Mouse (Mus musculus): Measurements from ENCODE around the gene Bmp5.

Bmp5 gene

DNA sequence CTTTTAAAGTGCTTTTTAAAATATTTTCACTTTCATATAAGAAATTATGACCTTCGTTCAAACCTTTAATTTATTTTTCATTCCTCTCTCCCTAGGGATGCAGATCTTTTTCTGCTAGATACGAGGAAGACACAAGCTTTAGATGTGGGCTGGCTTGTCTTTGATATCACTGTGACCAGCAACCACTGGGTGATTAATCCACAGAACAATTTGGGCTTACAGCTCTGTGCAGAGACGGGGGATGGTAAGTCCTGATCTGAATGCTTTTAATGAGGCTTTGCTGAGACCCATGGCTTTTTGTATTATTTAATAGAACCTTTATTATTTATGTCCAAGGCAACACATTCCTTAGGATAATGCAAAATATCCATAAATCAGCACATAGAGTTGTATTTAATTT, 64.3 kb downstream of the Bmp5 start:
- no peak for DNase-seq (ENCODE audit: low read depth, low spot score)

DNA sequence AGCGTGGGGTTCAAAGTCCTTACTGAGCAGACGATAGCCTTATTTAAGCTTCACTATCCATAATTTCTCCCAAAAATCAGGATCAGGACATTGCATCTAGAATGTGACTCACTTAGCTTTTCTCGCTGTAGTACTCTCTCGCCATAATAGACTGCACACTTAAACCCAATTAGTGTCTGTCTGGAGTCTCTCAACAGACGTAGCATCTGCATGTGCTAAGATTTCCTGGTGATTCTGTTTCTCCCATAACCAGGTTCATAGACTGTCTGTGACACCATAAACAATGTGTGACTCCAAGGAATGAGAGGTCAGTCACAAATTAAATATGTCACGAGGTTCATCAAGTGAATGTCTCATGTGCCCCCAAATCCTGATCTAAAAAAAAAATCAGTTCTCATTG, 65.7 kb downstream of the Bmp5 start:
- DNase-seq (ENCODE audit: low read depth, low spot score), result no peak

DNA sequence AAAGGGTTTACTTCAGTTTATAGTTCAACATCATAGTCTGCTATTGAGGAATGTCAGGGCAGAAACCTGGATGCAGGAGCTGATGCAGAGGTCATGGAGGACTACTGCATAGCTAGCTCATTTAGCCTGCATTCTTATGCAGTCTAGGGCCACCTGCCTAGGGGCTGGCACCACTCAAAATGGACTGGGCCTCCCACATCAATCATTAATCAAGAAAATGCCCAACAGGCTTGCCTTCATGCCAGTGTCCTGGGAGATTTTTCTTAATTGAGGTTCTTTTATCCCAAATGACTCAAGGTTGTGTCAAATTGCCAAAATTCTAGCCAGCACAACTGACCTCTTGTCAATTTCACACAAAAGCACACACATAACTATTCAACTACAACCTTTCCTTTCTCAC, 70.8 kb downstream of the Bmp5 start:
- DNase-seq (ENCODE audit: low read depth, low spot score), result no peak

DNA sequence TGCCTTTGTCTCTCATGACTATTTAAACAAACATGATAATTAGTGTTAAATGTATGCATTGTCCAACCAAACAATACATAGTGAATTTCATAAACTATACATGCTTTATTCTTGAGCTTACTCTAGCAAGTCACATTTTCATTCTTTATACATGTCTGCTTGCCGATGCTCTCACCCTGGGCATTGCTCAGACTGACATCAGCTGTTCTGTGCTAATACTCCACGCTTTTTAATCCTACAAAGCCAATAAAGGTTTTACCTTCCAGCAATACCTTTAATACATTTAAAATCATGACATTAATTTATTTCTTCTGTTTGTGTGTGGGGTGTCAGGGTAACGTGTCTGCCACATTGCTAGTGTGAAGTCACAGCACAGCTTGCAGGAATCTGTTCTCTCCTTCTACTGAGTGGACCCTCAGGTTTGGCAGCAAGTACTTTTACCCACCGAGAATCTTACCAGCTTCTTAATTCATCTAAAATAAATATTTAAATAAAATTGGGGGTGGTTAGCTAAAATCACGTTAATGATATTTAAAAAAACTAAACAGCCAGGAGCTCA, 75.6 kb downstream of the Bmp5 start:
- no peak for DNase-seq (ENCODE audit: low read depth, low spot score)

DNA sequence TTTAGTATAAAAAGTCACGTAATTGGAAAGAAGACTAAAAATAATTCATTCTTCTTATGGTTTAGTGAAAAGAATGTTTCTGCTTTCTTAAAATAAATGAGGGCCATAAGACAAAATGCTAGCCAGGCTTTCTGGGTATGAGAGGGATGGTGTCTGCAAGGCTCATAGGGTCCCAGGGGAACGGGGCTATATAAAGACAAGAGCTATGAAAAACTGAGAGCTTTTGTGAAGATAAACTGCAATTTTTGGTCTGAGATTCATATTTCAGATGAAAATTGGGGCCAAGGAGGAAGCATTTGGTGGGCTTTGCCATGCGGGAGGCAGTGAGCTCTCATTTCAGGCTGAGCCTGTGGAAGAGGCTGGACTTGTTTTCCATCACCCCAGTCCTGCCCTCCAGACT, 83.0 kb downstream of the Bmp5 start:
- no peak for DNase-seq (ENCODE audit: low read depth, low spot score)

DNA sequence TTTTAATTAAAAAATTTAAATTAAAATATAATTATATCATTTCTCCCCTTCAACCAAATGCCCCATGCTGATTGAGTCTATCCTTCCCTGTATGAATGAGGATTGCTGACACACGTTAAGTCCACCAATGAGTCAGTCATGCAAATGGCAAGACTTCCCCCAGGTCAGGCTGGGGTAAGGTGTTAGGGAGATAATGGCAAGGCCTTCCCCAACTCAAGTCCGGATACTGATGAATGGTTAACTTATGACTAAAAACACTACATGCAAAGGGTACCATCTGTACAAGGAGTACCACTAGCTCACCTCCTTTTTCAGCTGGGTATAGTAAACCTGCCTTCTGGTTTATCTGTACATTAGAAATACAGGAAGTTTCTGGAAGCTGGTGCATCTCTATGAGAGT, 83.8 kb downstream of the Bmp5 start:
- DNase-seq (ENCODE audit: low read depth, low spot score), result no peak

DNA sequence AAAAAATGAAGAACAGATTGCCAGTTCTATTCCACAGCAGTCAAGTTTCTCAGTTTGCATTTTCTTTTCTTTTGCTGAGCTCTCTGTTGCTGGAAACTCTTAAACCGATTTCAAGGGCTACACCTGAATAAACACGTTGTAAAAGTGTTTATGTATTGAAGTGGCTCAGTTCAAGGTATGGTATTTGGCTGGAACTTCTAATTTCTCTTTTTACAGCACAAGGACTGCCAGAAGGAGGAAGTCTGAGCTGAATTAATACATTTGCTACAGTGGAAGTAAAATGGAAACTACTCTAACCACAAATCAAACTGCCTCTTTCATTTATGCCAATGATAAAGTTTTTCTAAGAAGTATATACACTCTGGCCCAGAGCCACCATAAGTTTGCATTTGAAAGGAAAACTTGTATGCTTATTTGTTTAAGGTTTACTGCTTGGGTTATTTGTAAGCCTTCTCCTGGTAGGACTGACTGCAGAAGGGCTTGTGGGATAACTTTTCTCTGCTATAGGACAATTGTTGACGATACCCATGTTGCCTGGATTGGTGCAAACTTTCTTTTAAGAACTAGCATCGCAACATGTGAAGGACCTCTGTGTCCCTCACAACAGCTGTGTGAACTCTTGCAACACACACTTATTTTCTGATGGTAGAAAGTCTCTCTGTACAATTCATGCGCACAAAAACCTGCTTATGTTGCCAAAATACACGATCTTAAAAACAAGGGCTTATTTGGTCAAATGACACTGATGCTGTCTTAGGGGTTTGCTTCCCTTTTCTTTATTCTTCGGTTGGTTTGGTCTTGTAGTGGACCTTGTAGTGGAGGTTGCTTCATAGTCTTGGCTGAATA, 95.4 kb downstream of the Bmp5 start:
- DNase-seq (ENCODE audit: low read depth, low spot score), result no peak

DNA sequence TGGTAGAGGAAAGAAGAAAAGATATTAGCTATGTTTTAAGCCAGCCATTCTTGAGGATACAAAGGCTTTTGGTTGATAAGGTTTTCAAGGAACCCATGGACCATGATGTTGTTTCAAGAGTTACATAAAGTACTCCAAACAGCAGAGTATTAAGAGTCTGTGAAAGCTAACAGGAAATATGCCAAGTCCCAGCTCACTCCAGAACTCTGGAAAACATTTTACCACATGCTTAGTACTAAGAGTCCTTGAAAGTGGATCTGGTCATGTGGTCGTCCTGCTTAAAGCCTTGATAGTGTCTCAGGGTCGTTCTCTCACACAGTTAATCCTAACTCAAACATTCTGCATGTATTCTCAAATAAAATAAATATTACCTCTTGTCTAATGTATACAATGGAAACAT, 101.2 kb downstream of the Bmp5 start:
- no peak for DNase-seq (ENCODE audit: low read depth, low spot score)

DNA sequence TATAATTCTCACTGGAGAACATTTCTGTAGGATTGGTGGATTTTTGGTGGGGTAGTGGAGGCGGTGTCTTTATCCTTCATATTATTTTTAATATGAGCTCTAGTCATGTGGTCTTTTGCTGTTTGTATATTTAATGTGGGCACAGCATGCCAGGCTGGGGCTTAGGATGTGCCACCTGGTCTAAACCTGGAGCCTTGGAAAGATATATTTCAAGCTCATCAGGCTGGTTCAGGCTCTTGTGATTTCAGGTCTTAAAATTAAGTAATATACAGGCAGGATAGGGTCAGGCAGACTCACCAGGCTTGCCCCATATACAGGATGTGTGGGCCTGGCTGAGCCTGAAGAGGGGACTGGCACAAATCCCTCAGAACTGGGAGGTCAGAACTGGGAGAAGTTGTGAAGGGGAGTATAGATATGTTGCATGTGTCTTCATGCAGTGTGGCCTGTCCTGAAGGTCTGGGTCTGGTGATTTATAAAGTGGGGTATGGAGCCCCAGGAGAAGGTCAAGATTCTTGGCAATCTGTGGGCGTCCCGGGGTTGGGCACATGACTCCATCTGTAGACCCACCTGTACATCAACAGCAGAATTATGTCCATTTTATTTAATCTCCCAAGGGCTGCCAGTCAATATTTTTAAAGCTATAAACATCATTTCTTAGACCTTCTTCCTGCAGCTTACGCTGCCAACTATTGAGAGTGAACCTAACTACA, 108.5 kb downstream of the Bmp5 start:
- DNase-seq (ENCODE audit: low read depth, low spot score), result no peak

DNA sequence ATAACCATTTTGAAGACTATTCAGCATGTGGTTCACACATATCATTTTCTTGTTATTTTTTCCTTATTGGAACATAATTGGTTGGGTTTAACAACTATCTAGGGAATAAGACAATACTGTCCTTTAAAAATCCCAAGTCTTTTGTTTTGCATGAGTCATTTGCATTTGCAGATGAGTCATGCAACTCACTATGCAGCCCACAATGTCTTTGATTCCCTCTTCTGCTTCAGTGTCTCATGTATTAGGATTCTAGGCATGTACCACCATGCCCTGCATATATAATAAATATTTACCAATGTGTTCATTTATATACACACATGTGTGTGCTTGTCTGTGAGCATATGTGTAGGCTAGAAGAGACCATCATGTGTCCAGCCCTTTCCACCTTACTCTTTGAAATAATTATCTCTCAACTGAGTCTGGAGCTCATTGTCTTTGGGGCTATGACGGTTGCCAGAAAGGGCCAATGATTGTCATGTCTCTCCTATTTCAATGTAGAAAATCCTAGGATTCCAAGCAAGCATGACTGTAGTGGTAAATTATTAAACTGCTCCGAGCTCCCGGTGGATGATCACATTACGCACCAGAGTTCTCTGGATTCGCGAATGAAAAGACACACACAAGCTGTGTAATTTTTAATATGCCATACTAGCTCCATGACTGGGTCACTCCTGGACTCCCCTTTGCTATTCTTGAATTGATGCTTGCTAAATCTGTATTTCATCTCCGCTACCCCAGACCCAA, 111.8 kb downstream of the Bmp5 start:
- no peak for DNase-seq (ENCODE audit: low read depth, low spot score)

DNA sequence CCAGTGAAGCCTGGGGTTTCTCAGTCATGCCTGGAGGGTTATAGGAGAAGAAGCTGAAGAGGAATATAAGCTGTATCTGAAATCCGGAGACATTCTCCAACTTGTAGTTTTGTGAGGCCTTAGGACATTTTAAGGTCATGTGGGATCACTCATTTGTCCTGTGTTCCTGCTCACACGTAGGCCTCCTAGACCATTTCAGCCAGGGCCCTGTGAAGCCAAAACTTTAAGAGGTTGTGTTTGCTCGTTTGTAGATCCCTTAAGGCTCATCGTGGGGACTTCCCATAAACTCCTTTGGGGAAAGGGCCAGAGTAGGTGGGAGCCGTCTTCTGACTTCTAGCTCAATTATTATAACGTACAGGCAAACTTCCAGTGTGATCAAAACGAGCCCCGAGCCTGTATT, 121.8 kb downstream of the Bmp5 start:
- no peak for DNase-seq (ENCODE audit: low read depth, low spot score)

DNA sequence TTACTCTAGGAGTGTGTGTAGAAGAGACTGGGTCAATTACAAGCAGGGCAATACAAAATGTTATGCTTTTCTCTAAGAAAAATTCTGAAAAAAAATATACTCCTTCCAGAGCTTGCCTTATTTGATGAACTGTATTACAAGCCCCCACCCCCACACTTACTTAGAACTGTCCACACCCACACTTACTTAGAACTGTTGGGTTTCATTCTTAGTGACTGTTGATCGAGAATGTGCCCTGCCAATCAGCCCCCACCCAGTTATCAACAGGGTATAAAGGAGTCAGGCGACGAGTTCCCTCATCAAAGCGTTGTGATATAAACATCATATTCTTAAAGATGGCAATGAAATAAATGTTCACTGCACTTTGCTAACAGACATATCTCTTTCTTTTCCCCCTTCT, 122.9 kb downstream of the Bmp5 start:
- DNase-seq (ENCODE audit: low read depth, low spot score), result no peak

DNA sequence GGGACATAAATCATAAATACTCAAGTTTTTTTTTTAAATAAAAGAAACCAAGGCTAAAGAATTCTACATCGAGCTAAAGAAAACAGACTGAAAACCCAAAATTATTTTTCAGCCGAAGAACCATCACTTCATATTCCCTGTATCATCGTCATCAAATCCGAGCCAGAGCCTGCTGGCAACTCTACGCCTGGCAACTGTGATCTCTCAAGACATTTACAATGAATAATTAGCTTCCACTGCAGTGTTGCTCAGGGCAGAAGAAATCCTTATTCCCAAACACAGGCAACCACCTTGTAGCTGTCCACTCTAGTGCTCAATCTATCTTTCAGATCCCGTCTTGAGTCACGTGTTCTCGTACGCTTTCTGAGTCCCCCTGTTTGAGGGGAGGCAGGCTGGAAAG, 126.1 kb downstream of the Bmp5 start:
- DNase-seq (ENCODE audit: low read depth, low spot score), result no peak

DNA sequence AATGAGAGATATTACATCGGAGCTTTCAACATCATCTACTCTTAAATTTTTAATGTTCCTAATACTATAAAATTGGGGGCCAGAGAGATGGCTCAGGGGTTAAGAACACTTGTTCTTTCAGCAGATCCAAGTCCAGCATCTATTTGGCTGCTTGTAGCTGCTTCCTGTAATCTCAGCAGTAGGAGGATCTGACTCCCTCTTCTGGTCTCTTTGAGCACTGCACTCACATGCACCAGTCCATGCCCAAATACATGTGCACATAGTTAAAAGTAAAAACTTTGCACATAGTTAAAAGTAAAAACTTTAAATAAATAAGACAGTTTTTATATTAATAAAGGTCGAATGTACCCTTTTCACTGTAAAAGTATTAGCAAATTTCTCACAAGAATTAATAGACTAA, 130.3 kb downstream of the Bmp5 start:
- DNase-seq (ENCODE audit: low read depth, low spot score), result no peak

DNA sequence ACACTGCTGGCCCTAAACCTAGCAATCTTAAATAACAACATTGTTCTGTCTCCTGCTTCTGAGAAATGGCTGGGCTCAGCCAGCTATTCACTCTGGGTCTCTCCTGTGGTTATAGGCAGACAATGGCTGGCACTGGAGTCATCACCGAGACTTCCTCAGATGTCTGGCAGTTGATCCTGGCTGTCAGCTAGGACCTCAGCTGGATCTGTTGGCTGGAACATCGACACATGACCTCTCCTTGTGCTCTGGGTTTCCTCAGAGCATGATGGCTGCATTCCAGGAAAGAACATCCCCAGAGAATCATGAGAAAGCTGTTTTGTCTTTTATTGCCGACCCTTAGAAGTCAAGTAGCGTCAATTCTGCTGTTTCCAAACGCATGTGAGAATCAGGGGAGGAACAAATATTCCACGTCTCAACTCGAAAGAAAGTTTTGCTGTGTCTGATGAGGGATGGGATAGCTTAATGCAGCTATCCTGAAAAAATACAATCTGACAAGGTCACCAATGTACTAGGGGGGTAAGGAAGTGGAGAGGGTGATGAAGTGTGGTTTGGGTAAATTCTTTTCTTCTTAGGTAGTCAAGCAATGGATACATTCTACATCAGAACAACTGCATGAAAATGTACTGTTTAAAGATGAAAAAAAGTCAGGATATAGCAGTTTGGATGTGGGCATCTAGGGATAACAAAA, 135.1 kb downstream of the Bmp5 start:
- DNase-seq (ENCODE audit: low read depth, low spot score), result peak; percentile 38

DNA sequence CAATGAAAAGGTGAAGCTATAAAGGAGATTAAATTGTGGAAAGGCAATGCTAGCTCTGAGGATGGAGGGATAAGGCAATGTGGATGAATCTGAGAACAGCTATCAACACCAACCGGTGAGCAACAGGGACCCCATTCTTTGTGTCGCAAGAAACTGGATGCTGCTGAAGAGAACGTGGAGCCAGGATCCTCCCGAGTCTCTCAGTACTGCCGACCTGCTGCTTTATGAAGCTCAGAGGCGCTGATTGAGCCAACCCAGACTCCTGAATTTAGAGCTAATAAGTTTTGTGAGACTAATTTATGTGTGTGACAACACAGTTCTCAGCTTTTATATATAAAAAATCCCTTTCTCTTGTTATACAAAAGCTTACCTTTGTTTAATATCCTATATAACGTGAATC, 136.4 kb downstream of the Bmp5 start:
- no peak for DNase-seq (ENCODE audit: low read depth, low spot score)

DNA sequence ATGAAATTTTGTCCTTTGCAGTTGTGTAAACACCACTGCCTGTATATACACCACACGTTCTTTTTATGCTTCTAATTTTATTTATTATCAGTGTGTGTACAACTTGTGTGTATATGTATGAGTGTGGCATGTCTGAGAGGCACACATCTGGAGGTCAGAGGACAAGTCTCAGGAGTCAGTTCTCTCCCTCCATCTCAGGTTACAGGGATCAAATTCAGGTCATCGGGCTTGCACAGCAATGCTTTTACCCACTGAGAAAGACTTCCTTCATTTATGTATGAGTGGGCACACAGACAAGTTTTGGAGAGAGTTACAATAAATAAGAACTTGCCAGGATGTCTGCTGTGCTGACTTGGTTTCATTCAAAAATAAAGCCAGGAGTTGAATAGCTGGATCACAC, 140.9 kb downstream of the Bmp5 start:
- DNase-seq (ENCODE audit: low read depth, low spot score), result peak; percentile 32

DNA sequence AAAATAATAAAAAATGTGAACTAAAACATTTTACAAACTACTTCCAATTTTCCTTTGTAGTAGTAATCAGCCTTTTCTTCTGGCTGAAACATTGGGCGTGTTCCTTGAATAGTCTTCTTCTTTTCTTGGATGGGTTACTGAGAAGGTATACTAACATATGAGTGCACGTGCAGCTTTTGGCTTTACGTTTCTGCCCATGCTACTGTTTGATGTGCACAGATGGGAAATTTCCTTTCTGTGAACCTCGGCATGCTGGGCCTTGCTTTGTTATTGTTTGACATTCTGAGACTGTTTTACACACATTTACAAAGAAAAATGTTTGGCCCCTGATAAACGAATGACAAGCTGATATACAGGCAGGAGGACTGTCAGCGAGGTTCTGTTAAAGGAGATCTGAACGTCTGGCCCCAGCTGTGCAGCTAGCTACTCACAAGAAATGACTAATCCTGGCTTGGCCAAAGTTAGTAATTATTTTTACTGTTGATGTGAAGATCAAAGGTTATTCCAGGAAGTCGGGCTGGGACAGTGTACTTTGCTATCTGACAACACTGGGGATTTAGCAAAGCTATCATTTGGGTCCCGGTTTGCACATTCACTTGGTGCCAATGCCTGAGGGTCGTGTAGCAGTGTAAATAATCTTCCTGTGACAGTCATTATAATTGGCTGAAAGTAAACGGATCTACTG, 152.2 kb downstream of the Bmp5 start:
- DNase-seq (ENCODE audit: low read depth, low spot score), result no peak

DNA sequence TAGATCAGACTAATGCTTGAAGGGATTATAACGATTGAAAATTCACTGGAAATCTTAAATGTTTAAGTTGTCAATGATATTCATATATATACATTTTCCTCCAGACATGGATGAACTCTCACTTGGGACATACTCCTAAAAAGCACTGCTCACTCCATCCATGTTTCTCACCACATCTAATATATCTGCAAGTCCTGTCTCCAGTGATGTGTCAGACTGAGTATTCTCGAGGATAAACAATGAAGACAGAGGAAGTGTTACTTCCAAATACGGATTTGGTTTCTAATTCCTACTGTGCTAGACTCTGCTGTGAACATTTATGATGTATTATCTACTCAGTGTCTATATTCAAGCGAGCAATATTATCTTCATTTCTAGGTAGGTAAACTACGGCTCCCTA, 152.9 kb downstream of the Bmp5 start:
- no peak for DNase-seq (ENCODE audit: low read depth, low spot score)

DNA sequence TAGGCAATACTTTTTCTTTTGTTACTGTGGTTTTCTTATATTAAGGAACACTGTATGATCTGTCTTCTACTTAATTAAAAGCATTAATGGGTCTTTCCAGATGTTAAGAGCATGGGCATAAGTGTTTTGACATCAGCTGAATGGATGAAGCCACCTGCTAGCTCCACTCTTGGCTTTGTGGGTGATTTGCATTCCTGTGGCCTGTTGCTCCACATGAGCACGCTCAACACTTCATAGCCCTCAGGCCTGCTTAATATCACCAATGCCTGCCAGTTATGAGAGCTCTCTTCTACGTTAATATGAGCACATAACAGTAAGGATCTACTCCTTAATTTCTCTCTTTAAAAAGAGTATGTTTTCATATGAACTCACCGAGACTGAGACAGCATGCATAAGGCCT, 169.5 kb downstream of the Bmp5 start:
- no peak for DNase-seq (ENCODE audit: low read depth, low spot score)

Data from embryo, embryonic 11.5 days (tissue).